Mouse (Mus musculus): ENCODE results near the gene Met.

DNA sequence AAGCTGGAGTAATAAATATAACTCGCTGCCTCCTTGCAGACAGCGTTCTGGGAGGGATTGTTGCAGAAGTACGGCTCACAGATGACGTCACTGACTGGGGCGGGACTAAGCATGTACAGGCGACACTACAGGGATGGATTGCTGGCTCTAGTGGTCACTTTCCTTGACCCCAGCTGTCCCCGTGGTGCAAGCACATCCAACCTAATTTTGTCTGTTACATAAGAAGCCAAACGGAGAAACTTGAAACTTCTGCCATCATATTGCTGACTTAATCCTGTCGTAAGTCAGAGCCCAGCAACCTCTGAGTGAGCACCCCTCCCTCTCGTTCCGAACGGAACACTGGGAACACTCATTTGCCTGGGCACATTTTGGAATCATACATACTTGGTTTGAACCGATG, 120.4 kb downstream of the Met start:
- TF ChIP-seq POLR2A (IDR thresholded peaks at IDR 0.05; ENCODE audit: insufficient read depth, low read depth, low read length): no peak
- no peak for TF ChIP-seq CTCF (IDR thresholded peaks at IDR 0.05)
- no peak for TF ChIP-seq EP300 (IDR thresholded peaks at IDR 0.05; ENCODE audit: insufficient read depth, low read depth, low read length)

Data from heart, adult 2 months (tissue).